Mouse (Mus musculus): ENCODE measurements around the gene Sh3bgrl2. TPM values are rescaled to one million over a fixed set of nuclear protein-coding genes. Genes with fewer than 3 reads are reported as not detected.
A peak's percentile ranks its signal among the peaks of the same experiment; 100 is the strongest.

Sh3bgrl2 gene
- polyA plus RNA-seq, 1 experiment from 2014 or later, result 10.9 TPM

- Histone ChIP-seq H3K27me3 (no peaks in the 10 kb centered on the region), H3K27ac (no peak overlapping the region), H3K4me1 (replicated peaks) (peaks cover 22% of the 10 kb centered on the region), H3K9me3 (no peaks in the 10 kb centered on the region), H3K4me2 (no peak overlapping the region), H3K4me3 (no peak overlapping the region), H3K36me3 (no peaks in the 10 kb centered on the region), H3K9ac (no peak overlapping the region)
- ATAC-seq (ENCODE audit: low FRiP score), result no peak
- WGBS, result 81% methylated on average over 12 of the region's 12 CpGs
These were observed 133.8 kb downstream of the Sh3bgrl2 start for GRCm38 (mm10) chr9:83681661-83682655.

GRCm38 (mm10) chr9:83686511-83687100, 138.5 kb downstream of the Sh3bgrl2 start:
- Histone ChIP-seq H3K27ac (peak overlapping the region; percentile 77), H3K27me3 (no peaks in the 10 kb centered on the region), H3K4me2 (peak overlapping the region; percentile 55), H3K4me1 (replicated peaks) (peaks cover 31% of the 10 kb centered on the region), H3K9me3 (no peaks in the 10 kb centered on the region), H3K36me3 (no peaks in the 10 kb centered on the region), H3K4me3 (peak overlapping the region; percentile 34), H3K9ac (peak overlapping the region; percentile 58)
- WGBS, result 10% methylated on average over 18 of the region's 18 CpGs
- ATAC-seq (ENCODE audit: low FRiP score), result peak; percentile 75

- Histone ChIP-seq H3K4me3 (no peak overlapping the region), H3K4me2 (no peak overlapping the region), H3K36me3 (no peaks in the 10 kb centered on the region), H3K9me3 (no peaks in the 10 kb centered on the region), H3K27me3 (no peaks in the 10 kb centered on the region), H3K27ac (0 out of 2 replicates have a peak overlapping the region, but pooled peaks have one; percentile 77), H3K4me1 (replicated peaks) (peaks cover 28% of the 10 kb centered on the region), H3K9ac (no peak overlapping the region)
- no peak for ATAC-seq (ENCODE audit: low FRiP score)
- 53% methylated on average over 3 of the region's 3 CpGs for WGBS
These were observed 139.8 kb downstream of the Sh3bgrl2 start for GRCm38 (mm10) chr9:83687904-83688303.

Other genes starting within 250 kb of the Sh3bgrl2 start
- gene Lca5, start 107.2 kb upstream of the Sh3bgrl2 start, polyA plus RNA-seq (2015; fragmentation: Nextera tagmentation; extraction: Ambion mirVana), result 16.6 and 18.0 TPM in 2 replicates